Mouse (Mus musculus) layer of hippocampus, postnatal 25 days (tissue): ENCODE data around the gene Baz1a. TPM values are rescaled to one million over a fixed set of nuclear protein-coding genes. Genes with fewer than 3 reads are reported as not detected.

ENCODE experiments used
- DNase-seq, 2 experiments: peaks; one replicate each; pipeline ENCODE4 v3.0.0; 2022; ENCODE audit warnings: mixed read lengths in 2 of 2, low spot score in 1 of 2; ENCODE audit errors: extremely low spot score in 1 of 2
- total RNA-seq, 2 experiments: library from RNA; stranded (reverse); gene quantifications; 2 replicates each; pipeline ENCODE4 v1.2.3; 2021

The Baz1a gene
- total RNA-seq, 2 experiments from 2014 or later: 1.6 to 2.3 TPM

DNA sequence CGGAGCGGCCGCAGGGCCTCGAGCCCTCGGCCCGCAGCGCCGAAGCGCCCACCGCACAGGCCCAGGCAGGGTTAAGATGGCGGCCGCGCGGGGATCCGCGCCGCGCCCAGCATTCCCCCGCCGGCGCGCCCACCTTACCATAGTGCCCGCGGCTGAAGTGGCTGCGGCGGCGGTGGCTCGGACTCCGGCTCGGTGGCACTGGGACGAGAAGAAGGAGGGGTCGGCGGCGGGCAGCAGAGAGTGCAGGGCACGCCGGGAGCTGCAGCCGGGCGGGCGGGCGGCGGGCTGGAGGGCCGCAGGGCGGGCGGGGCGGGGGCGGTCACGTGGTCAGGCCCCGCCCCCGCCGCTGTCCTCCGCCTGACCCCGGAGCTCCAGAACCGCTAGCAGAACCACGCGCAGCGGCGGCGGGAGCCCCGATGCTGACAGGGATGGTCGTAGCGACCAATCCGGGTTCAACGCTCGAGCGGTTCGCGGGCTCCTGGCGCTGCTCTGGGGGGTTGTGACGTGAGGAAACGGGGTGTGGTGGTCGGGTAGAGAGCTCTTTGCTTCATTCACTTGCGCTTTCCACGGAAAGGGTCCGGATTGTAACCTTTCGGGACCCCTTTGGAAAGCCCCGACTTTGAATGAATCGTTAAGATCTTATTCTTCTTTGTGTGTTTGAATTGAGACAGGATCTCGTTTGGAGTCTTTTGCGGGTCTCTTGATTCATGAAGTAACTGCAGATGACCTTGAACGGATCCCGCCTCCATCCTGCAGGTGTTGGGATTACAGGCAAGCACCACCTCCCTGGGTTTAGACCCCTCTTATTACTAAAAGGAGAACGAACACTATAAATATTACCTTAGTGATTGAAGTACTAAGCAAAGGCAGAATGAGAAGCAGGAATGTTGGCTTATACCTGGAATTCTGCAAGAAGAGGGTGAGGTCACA lies 151.3 kb downstream of the Baz1a start, which contains the start of gene Cfl2:
Gene Cfl2, minus strand, starts transcription at position 272 of the 930 bp plus-strand sequence.
- DNase-seq: peak; percentile 74 to 78

DNA sequence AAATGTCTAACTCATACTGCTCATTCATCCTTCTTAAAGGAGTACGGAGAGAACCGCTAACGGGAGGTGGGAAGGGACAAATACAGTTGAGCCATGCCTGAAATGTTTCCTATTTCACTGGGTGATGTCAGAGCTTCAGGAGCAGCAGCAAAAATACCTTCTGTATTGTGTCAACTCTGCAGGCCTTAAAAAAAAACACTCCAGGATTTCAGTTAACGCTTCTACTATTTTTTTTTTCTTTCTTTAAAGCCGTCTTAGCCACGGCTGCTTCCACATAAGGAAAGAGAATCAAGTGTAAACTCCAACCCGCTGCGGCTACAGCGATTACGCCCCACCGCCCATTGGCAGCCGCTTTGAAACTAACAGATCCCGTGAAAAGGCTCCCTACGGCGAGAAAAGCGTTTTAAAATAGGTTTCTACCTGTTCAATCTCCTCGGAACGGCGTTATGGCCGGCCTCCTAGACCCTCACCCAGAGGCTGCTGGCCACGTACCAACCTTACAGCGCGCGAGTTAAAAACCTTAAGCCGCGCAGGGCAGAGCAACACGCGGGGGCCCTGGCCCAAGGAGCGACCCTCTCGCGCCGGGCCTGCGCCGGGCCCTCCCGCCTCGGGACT lies 152.1 kb downstream of the Baz1a start:
- DNase-seq: peak; percentile 40 to 70

GRCm38 (mm10) chr12:54859531-54859930 lies 154.6 kb downstream of the Baz1a start:
- no peak for DNase-seq

DNA sequence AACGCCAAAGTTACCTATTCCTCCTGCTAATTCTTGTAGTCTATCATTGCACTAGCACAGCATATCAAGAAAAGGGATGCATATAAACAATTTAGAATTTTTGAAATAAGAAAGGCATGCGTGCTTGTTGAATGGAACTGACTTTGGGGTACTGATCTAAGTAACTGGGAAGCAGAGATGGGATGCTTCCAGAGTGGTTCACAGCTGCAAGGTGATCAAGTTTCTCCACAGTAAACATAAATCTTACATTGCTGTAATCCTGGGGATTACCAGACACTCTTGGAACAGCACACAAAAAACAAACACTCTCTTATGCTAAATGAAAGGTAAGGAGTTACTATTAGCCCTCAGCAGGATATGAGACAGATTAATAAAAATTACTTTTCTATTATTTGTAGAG lies 163.6 kb downstream of the Baz1a start:
- no peak for DNase-seq

DNA sequence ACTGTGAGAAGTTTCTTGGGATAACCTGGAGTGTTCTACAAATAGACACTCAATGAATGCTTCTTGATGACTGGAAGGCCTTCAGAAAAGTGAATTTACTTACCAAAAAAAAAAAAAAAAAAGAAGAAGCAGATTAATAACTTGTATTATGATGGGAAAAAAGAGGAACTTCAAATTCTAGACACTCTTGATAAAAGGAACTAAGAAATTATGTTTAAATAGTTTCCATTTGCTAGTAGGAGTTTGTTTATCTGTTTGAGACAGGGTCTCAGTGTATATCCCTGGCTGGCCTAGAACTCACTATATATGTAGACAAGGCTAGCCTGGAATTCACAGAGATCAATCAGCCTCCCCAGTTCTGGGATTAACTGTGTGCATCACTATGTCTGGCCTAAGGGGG lies 169.7 kb downstream of the Baz1a start:
- DNase-seq: no peak

Other genes with a start within 250 kb of the Baz1a start
- gene Snx6, start 218.6 kb downstream of the Baz1a start, total RNA-seq: 10 to 100 TPM; 47.2 to 49.8 TPM
- 100 to 1,000 TPM; 106 to 116 TPM for gene Cfl2, start 151.5 kb downstream of the Baz1a start, total RNA-seq
- gene Gm20403, start 27.8 kb downstream of the Baz1a start, total RNA-seq: not detected
- gene 2700097O09Rik, start 65.8 kb upstream of the Baz1a start, total RNA-seq: 10 to 100 TPM in 1 of 2 experiments, 1 to 10 TPM in 1; 8.0 to 11.5 TPM
- 10 to 100 TPM; 86.7 to 99.9 TPM for gene Srp54a, start 65.9 kb upstream of the Baz1a start, total RNA-seq
- 10 to 100 TPM in 1 of 2 experiments, 1 to 10 TPM in 1; 9.6 to 20.5 TPM for gene Fam177a, start 110.1 kb upstream of the Baz1a start, total RNA-seq
- 10 to 100 TPM; 56.2 to 61.2 TPM for gene Srp54b, start 140.8 kb upstream of the Baz1a start, total RNA-seq
- gene 1700047I17Rik2, start 185.2 kb upstream of the Baz1a start, total RNA-seq: 10 to 100 TPM in 1 of 2 experiments, not detected in 1; 10.0 TPM
- 10 to 100 TPM; 32.0 to 34.7 TPM for gene Srp54c, start 215.8 kb upstream of the Baz1a start, total RNA-seq